Mouse (Mus musculus): ENCODE results near the gene Pde4d. TPM values are rescaled to one million over a fixed set of nuclear protein-coding genes. Genes with fewer than 3 reads are reported as not detected.

Pde4d gene
- polyA plus RNA-seq, 1 experiment from 2014 or later = 13.6 TPM

DNA sequence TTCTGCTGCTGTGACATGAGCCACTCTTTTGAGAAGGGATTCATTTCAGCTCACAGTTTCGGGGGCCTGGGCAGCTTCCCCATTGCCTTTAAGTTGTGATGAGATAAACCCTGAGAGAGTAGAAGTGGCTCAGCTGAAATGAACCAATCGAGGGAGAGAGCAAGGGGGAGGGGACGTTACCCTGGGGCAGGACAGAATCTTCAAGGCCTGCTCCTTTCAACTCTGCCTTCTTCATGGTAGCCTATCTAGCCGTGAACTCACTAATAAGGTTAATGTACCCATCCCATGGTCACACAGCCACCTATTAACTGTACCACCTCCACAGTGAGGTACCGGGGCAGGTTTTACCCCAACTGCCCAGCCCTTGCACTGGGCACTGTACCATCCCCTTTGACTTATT lies 1487.1 kb downstream of the Pde4d start:
- H3K4me3 ChIP-seq (ENCODE audit: low read depth, low read length) = no peak overlapping the region
- H3K36me3 ChIP-seq (ENCODE audit: control insufficient read depth, insufficient read depth, low read length) = peaks cover 43% of the 10 kb centered on the region
- WGBS = 89% methylated on average over 5 of the region's 5 CpGs
- DNase-seq (ENCODE audit: low spot score) (no peak), ATAC-seq (ENCODE audit: low read depth) (no peak)
- H3K27ac ChIP-seq (replicated peaks; ENCODE audit: low read depth, low read length) = no peak overlapping the region
- no peaks in the 10 kb centered on the region for H3K27me3 ChIP-seq (replicated peaks; ENCODE audit: control insufficient read depth, insufficient read depth, low read length)
- no peak overlapping the region for H3K9ac ChIP-seq (ENCODE audit: low read depth, low read length)
- H3K9me3 ChIP-seq (ENCODE audit: control insufficient read depth, low read length) = no peaks in the 10 kb centered on the region
- H3K4me1 ChIP-seq (ENCODE audit: control insufficient read depth, insufficient read depth, low read length) = no peaks in the 10 kb centered on the region
- H3K4me2 ChIP-seq (ENCODE audit: low read depth, low read length) = no peak overlapping the region

GRCm38 (mm10) chr13:109944822-109945551 lies 1495.2 kb downstream of the Pde4d start:
- Histone ChIP-seq H3K9ac (ENCODE audit: low read depth, low read length) (no peak overlapping the region), H3K4me1 (ENCODE audit: control insufficient read depth, insufficient read depth, low read length) (no peaks in the 10 kb centered on the region), H3K4me3 (ENCODE audit: low read depth, low read length) (no peak overlapping the region), H3K36me3 (ENCODE audit: control insufficient read depth, insufficient read depth, low read length) (peaks cover 37% of the 10 kb centered on the region), H3K4me2 (ENCODE audit: low read depth, low read length) (no peak overlapping the region), H3K27me3 (replicated peaks; ENCODE audit: control insufficient read depth, insufficient read depth, low read length) (no peaks in the 10 kb centered on the region), H3K27ac (replicated peaks; ENCODE audit: low read depth, low read length) (no peak overlapping the region), H3K9me3 (ENCODE audit: control insufficient read depth, low read length) (no peaks in the 10 kb centered on the region)
- WGBS = 94% methylated on average over 7 of the region's 7 CpGs
- no peak for DNase-seq (ENCODE audit: low spot score)
- no peak for ATAC-seq (ENCODE audit: low read depth)

DNA sequence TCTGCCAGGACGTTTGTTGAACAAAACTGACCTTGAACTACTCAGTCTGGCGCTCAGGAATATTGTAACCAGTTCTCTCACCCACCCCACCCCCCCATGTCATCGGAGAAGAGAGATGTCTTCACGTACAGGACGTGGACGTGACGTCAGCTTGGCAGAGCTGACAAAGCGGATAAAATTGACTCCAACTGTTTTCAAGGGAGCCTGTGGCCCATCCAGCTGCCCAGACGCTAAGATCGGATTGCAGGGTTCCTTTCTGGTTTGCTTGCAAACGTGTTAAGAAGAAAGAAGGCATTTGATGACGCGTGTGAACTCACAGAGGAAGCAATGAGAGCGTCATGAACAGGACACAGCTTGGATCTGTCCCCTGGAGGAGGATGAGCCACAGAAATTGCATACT lies 1501.7 kb downstream of the Pde4d start:
- ATAC-seq (ENCODE audit: low read depth) = no peak; the same call in 1 of the 2 replicates
- Histone ChIP-seq H3K4me1 (ENCODE audit: control insufficient read depth, insufficient read depth, low read length) (no peaks in the 10 kb centered on the region), H3K4me2 (ENCODE audit: low read depth, low read length) (no peak overlapping the region), H3K4me3 (ENCODE audit: low read depth, low read length) (no peak overlapping the region), H3K9me3 (ENCODE audit: control insufficient read depth, low read length) (no peaks in the 10 kb centered on the region), H3K27me3 (replicated peaks; ENCODE audit: control insufficient read depth, insufficient read depth, low read length) (no peaks in the 10 kb centered on the region), H3K9ac (ENCODE audit: low read depth, low read length) (no peak overlapping the region), H3K36me3 (ENCODE audit: control insufficient read depth, insufficient read depth, low read length) (peaks cover 62% of the 10 kb centered on the region), H3K27ac (replicated peaks; ENCODE audit: low read depth, low read length) (no peak overlapping the region)
- DNase-seq (ENCODE audit: low spot score) = peak; percentile 73
- 40% methylated on average over 14 of the region's 14 CpGs for WGBS

DNA sequence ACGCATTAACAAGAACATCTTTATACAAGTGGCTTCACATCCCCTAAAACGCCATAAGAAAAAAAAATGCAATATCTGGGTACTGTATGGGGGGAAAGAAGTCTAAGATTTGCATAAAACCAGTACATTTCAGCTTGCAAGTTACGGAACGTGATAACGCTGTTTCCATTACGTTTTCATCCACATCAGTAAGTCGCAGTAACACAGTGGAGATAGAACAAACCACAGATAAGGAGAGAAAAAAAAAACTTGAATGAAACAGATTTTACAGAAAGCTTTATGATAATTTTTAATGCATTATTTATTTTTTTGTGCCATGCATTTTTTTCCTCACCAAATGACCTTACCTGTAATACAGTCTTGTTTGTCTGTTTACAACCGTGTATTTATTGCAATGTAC lies 1504.4 kb downstream of the Pde4d start:
- H3K27me3 ChIP-seq (replicated peaks; ENCODE audit: control insufficient read depth, insufficient read depth, low read length) = no peaks in the 10 kb centered on the region
- WGBS = 93% methylated on average over 8 of the region's 8 CpGs
- H3K36me3 ChIP-seq (ENCODE audit: control insufficient read depth, insufficient read depth, low read length) = peaks cover 40% of the 10 kb centered on the region
- H3K9ac ChIP-seq (ENCODE audit: low read depth, low read length) = no peak overlapping the region
- no peak overlapping the region for H3K4me3 ChIP-seq (ENCODE audit: low read depth, low read length)
- no peaks in the 10 kb centered on the region for H3K9me3 ChIP-seq (ENCODE audit: control insufficient read depth, low read length)
- no peaks in the 10 kb centered on the region for H3K4me1 ChIP-seq (ENCODE audit: control insufficient read depth, insufficient read depth, low read length)
- H3K4me2 ChIP-seq (ENCODE audit: low read depth, low read length) = no peak overlapping the region
- ATAC-seq (ENCODE audit: low read depth) (no peak), DNase-seq (ENCODE audit: low spot score) (no peak)
- no peak overlapping the region for H3K27ac ChIP-seq (replicated peaks; ENCODE audit: low read depth, low read length)

DNA sequence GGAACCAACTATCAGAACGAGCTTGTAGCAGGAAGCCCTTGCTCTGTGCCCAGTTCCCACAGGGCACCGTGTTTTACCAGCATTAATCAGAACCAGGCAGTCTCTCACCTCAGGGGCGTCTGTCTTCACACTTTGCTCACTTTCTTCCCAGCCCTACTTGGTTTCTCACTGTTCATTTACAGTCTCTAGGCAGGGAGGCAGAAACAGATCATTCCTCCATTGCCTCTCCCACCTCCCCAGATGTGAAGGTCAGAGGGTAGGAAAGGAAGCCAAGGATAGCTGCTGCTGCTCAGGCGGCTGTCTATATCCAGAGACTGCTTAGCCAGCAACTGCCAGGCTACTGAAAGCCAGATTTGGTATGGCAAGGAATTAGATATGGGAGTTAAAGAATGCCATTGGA lies 1508.2 kb downstream of the Pde4d start:
- ATAC-seq (ENCODE audit: low read depth) (no peak), DNase-seq (ENCODE audit: low spot score) (no peak)
- Histone ChIP-seq H3K4me1 (ENCODE audit: control insufficient read depth, insufficient read depth, low read length) (no peaks in the 10 kb centered on the region), H3K27me3 (replicated peaks; ENCODE audit: control insufficient read depth, insufficient read depth, low read length) (no peaks in the 10 kb centered on the region), H3K4me3 (ENCODE audit: low read depth, low read length) (no peak overlapping the region), H3K4me2 (ENCODE audit: low read depth, low read length) (no peak overlapping the region), H3K9me3 (ENCODE audit: control insufficient read depth, low read length) (no peaks in the 10 kb centered on the region), H3K9ac (ENCODE audit: low read depth, low read length) (no peak overlapping the region), H3K27ac (replicated peaks; ENCODE audit: low read depth, low read length) (no peak overlapping the region), H3K36me3 (ENCODE audit: control insufficient read depth, insufficient read depth, low read length) (peaks cover 10% of the 10 kb centered on the region; the same call in 1 of the 2 replicates)
- 53% methylated on average over 4 of the region's 4 CpGs for WGBS

- H3K27me3 ChIP-seq (replicated peaks; ENCODE audit: control insufficient read depth, insufficient read depth, low read length) = no peaks in the 10 kb centered on the region
- no peak overlapping the region for H3K4me2 ChIP-seq (ENCODE audit: low read depth, low read length)
- H3K4me3 ChIP-seq (ENCODE audit: low read depth, low read length) = no peak overlapping the region
- 0 out of 2 replicates have a peak, but pooled peaks cover 6% of the 10 kb centered on the region for H3K4me1 ChIP-seq (ENCODE audit: control insufficient read depth, insufficient read depth, low read length)
- DNase-seq (ENCODE audit: low spot score) (peak; percentile 36), ATAC-seq (ENCODE audit: low read depth) (no peak; the same call in 1 of the 2 replicates)
- no peaks in the 10 kb centered on the region for H3K36me3 ChIP-seq (ENCODE audit: control insufficient read depth, insufficient read depth, low read length)
- H3K27ac ChIP-seq (replicated peaks; ENCODE audit: low read depth, low read length) = no peak overlapping the region
- H3K9me3 ChIP-seq (ENCODE audit: control insufficient read depth, low read length) = no peaks in the 10 kb centered on the region
- 58% methylated on average over 10 of the region's 10 CpGs for WGBS
- H3K9ac ChIP-seq (ENCODE audit: low read depth, low read length) = no peak overlapping the region
Measured at GRCm38 (mm10) chr13:109982821-109983443, 1533.2 kb downstream of the Pde4d start.

DNA sequence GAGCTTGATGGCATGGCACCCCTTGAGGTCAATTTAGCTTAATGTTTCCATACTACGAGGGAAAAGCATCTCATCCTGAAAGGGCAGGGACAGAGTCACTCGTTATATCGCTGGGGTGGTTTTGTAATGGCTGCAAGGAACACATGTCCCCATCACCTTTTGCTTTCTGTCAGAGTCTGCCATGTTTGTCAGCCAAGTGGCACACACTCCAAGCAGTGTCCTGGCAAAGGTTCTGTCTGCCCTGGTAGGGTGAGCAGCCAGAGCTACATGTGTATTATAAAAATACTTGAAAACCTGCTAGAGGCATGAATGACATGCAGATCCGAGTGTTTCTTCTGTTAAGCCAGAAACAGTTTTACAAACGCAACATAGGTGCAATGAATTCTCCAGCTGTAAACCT lies 1535.7 kb downstream of the Pde4d start:
- H3K4me1 ChIP-seq (ENCODE audit: control insufficient read depth, insufficient read depth, low read length) = 0 out of 2 replicates have a peak, but pooled peaks cover 6% of the 10 kb centered on the region
- DNase-seq (ENCODE audit: low spot score) (no peak), ATAC-seq (ENCODE audit: low read depth) (no peak)
- H3K4me2 ChIP-seq (ENCODE audit: low read depth, low read length) = no peak overlapping the region
- H3K9ac ChIP-seq (ENCODE audit: low read depth, low read length) = no peak overlapping the region
- WGBS = 76% methylated on average over 5 of the region's 5 CpGs
- no peak overlapping the region for H3K27ac ChIP-seq (replicated peaks; ENCODE audit: low read depth, low read length)
- no peak overlapping the region for H3K4me3 ChIP-seq (ENCODE audit: low read depth, low read length)
- H3K36me3 ChIP-seq (ENCODE audit: control insufficient read depth, insufficient read depth, low read length) = no peaks in the 10 kb centered on the region
- no peaks in the 10 kb centered on the region for H3K27me3 ChIP-seq (replicated peaks; ENCODE audit: control insufficient read depth, insufficient read depth, low read length)
- H3K9me3 ChIP-seq (ENCODE audit: control insufficient read depth, low read length) = no peaks in the 10 kb centered on the region

GRCm38 (mm10) chr13:109985892-109986291 lies 1536.1 kb downstream of the Pde4d start:
- no peak overlapping the region for H3K4me2 ChIP-seq (ENCODE audit: low read depth, low read length)
- WGBS = 57% methylated on average over 5 of the region's 5 CpGs
- H3K36me3 ChIP-seq (ENCODE audit: control insufficient read depth, insufficient read depth, low read length) = no peaks in the 10 kb centered on the region
- no peak overlapping the region for H3K27ac ChIP-seq (replicated peaks; ENCODE audit: low read depth, low read length)
- H3K4me1 ChIP-seq (ENCODE audit: control insufficient read depth, insufficient read depth, low read length) = 0 out of 2 replicates have a peak, but pooled peaks cover 6% of the 10 kb centered on the region
- DNase-seq (ENCODE audit: low spot score) (peak; percentile 24), ATAC-seq (ENCODE audit: low read depth) (no peak)
- no peak overlapping the region for H3K9ac ChIP-seq (ENCODE audit: low read depth, low read length)
- H3K4me3 ChIP-seq (ENCODE audit: low read depth, low read length) = no peak overlapping the region
- H3K27me3 ChIP-seq (replicated peaks; ENCODE audit: control insufficient read depth, insufficient read depth, low read length) = no peaks in the 10 kb centered on the region
- H3K9me3 ChIP-seq (ENCODE audit: control insufficient read depth, low read length) = no peaks in the 10 kb centered on the region

Data from embryonic facial prominence, embryonic 14.5 days (tissue).